Mouse (Mus musculus): ENCODE measurements at regions not wholly inside any gene's neighbourhood (a gene's known extent, or its start where the extent isn't known, plus 50 kb on each side); places are given as distances from the start of the nearest gene placed in this dataset.

Small RNA genes lying in the stretch of these regions (microRNA-seq; reads per million reads assigned to microRNA genes)
- gene Gm23416: 0 reads per million in 2 experiments
